Mouse (Mus musculus): ENCODE data around the gene Dcaf6.

DNA sequence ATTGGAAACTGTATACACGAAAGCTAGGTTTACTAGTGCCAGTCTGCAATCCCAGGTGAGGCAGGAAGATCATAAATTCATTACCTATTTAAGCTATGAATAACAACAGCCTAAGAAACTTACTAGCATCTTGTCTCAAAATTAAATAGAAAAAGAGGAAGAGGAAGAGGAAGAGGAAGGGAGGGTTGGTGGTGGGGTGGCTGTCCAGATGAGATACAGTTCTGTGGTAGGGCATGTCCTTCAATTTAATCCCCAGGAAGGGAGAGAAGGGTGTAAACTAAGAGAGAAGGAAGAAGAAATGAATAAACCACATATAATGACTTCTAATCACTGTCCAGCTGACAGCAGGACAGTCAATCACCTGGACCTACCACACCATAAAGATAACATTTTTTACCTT is 67.2 kb downstream of the Dcaf6 start:
- no peak for TF ChIP-seq CTCF (IDR thresholded peaks at IDR 0.05; ENCODE audit: extremely low read depth, insufficient read depth, insufficient read length, insufficient replicate concordance)
- TF ChIP-seq POLR2A (IDR thresholded peaks at IDR 0.05; ENCODE audit: low read depth, low read length), result no peak

Measured in spleen, adult 2 months (tissue).